Mouse (Mus musculus) megakaryocyte, adult 5-6 weeks (primary cell): ENCODE results near the gene Ppp1r13b. TPM values are rescaled to one million over a fixed set of nuclear protein-coding genes. Genes with fewer than 3 reads are reported as not detected.

Experiments used
- ATAC-seq: 2 replicates; pipeline ENCODE4 v1.8.0; 2016; ENCODE audit warnings: mild to moderate bottlenecking, inconsistent platforms; ENCODE audit not compliant: poor library complexity, severe bottlenecking
- total RNA-seq, 2 experiments: library from RNA; stranded (forward) in 1 of 2; stranded (reverse) in 1 of 2; fragments of 153-499, 151-499 nt in 1 of 2; fragments of 221-1000, 200-1000 nt in 1 of 2; gene quantifications; 2 replicates each; pipeline versions ENCODE4 v1.2.3 to v1.2.4; 2015 to 2017

The Ppp1r13b gene
- total RNA-seq, 2 experiments from 2014 or later = 2.8 to 6.9 TPM

DNA sequence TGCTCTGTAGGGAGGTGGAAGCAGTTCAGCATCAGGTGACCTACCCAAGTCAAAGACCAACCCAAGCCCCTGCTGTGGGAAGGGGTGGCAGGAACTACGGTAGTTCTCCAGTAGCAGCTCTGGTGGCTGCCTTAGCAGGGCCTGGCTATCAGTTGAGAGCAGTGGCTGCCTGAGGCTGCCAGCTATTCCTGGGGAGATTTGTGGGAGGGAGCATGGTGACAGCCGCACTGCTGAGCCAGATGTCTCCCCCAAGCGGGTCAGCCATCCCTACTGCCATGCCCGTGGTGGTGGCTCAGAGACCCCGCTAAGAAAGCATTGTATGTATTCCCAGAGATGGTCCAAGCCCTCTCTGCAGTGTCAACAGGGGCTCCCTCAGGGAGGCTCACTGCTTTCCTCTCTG is 75.3 kb downstream of the Ppp1r13b start:
- no peak for ATAC-seq

DNA sequence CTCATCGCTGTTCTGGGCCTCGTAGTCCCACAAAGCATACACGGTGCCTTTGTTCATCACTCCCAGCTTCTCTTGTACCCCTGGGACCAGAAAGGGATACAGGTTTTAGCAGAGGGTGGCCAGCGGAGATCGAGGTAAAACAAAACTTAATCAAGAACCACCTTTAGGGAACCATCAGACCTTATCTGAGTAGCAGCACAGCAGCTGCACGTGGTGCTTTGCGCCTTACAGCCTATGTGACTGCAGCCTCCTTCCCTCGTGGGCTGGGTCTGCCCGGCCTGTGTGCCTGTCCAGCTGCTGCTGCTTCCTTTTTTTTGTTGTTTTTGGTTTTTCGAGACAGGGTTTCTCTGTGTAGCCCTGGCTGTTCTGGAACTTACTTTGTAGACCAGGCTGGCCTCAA is 77.5 kb downstream of the Ppp1r13b start:
- ATAC-seq = no peak; the same call in 1 of the 2 replicates

DNA sequence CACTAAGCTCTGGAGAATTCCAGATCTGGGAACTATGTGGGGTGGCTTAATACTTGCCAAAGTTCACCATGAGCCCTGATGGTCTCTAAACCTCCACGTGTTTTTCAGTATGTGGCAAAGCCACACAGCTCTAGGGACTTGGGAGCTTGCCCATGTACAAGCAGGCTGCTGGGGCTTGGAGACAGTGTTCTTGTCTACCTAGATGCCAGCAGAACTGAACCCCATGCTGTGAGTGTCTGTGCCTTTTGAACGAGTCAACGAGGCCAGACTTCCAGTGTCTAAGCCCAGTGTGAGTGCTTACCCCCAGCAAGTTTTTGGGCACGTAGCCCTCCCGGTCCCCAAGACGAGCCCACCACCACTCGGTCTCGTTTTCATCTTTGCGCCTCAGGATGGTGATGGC is 78.0 kb downstream of the Ppp1r13b start:
- no peak for ATAC-seq

DNA sequence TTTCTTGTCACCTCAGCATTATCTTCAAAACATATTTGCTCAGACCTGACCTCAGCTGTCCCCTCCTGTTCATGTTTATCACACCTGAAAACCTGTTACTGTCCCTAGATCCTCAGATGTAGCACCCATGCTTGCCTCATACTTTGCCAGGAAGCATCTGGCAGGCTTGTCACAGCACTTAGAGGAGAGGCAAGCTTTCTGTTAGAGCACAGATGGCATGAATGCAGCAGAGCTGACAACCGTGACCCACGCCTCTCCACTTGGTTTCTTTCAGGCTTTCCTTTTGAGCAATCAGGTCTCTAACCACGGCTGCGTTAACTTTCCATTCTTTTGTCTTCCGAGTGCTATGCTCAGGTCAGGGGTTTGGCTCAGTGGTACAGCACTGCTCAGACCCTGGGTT is 78.5 kb downstream of the Ppp1r13b start:
- no peak for ATAC-seq

DNA sequence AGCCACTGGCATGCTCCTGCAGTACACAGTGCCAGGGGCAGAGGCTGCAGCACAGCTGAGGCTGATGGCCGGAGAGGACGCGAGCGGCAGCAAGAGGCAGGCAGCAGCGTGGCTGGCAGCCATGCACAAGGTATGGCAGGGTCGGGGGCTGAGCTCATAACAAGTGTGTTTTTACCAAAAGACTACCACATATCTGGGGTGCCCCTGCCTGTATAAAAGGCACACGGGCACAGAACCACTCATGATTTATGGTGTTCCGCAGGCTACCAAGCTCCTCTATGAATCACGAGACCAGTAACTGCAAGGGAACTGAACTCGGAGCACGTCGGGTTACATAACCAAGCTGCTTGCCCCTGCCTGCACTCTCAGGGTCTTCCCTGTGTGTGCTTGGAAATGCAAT is 80.4 kb downstream of the Ppp1r13b start:
- ATAC-seq = no peak

DNA sequence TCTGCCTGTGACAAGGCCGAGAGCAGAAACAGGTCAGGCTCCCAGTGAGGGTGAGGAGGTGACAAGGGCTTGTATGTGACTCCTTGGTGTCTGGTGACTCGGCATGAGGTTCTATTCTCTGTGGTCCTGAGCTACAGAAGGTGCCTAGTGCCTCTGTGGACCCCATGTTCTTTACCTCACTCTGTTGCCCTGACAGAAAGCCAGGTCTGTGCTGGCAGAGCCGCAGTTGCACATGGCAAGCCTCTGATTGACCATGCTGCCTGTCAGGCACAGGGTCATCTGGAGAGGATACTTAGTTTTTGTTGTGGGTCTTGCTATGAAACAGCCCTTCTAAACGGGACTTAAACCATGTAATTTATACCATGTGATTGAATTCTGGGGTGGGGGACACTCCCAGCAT is 86.0 kb downstream of the Ppp1r13b start:
- no peak for ATAC-seq

DNA sequence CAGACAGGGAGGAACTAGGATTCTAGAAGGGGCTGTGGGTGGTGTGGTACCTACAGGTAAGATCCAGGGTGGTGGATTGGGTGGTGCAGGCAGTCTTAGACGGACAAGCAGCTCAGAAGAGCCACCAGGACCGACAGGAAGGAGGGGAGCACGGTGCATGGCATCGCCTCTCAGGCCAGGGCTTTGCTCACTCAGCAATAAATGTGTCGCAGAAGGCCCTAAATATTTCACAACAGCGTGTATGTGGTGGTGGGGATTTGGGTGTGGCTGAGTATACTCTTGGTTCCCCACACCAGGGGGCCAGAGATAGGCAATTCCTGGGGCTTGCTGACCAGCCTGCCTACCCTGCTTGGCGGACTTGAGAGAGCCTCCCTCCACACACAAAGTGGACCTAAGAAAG is 87.2 kb downstream of the Ppp1r13b start:
- peak; percentile 72 for ATAC-seq

DNA sequence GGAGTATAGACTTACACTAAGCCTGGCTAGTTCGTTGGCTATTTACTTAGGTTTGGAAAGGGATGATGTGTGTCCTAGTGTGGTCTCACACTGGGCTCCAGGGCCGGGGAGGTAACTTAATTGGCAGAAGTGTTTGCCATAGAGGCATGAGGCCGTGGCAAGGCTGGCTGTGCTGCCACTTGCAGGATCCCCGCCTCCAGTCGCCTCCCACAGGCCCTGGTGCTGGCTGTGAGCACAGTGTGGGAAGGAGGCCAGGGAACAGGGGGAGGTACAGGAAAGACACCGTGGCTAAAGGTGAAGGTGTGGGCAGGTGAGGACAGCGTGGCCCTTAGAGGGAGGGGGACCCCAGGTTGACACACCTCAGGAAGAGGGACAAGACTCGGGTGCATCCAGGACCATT is 88.0 kb downstream of the Ppp1r13b start:
- ATAC-seq = no peak

DNA sequence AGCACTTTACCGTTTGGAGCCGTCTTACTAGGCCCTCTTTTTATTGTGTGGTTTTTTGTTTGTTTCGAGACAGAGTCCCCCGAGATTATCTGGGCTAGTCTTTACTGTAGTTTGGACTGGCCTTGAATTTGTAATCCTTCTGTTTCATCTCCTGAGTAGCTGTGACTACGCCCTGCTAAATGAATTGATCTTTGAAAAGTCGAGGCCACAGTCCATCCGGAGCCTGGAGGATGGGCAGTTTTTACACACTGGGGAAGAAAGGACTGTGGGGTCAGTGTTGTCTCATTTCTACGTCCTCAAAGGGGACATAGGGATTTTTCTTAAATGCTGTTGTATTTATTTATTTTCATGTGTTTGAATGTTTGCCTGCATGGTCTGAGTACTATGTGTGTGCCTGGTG is 89.9 kb downstream of the Ppp1r13b start:
- ATAC-seq = no peak

DNA sequence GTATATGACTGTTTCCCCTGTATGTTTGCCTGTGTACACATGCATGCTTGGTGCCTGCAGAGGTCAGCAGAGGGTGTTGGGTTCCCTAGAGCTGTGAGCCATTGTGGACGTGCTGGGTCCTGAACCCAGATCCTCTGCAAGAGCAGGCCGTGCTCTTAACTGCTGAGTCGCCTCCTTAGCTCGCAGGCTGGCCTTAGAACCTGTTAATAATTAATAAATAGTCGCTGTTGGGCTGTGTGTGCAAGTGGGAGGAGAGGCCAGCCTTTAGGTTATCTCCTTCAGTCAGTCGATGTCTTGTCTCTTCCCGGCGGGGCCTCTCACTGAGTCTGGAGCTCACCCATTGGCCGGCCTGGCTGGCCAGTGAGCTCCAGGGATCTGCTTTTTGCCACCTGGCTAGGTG is 90.9 kb downstream of the Ppp1r13b start:
- ATAC-seq = no peak

DNA sequence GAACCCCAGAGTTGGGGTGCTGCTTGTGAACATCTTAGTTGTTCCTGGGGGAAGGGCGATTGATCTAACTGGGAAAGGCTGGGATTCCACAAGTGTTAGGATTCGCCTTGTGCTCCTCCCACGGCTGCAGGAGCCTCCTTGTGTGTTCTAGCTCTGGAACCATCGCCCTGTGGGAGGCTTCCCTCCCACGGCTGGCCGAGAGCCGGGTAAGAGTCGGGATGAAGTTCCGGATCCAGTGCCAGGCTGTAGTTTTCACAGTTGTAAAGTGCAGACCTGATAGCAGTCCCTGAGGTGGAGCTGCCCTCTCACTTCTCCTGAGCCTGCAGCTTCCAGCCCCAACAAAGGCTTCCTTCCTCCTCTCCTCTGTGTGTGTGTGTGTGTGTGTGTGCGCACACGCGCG is 91.4 kb downstream of the Ppp1r13b start:
- no peak for ATAC-seq

DNA sequence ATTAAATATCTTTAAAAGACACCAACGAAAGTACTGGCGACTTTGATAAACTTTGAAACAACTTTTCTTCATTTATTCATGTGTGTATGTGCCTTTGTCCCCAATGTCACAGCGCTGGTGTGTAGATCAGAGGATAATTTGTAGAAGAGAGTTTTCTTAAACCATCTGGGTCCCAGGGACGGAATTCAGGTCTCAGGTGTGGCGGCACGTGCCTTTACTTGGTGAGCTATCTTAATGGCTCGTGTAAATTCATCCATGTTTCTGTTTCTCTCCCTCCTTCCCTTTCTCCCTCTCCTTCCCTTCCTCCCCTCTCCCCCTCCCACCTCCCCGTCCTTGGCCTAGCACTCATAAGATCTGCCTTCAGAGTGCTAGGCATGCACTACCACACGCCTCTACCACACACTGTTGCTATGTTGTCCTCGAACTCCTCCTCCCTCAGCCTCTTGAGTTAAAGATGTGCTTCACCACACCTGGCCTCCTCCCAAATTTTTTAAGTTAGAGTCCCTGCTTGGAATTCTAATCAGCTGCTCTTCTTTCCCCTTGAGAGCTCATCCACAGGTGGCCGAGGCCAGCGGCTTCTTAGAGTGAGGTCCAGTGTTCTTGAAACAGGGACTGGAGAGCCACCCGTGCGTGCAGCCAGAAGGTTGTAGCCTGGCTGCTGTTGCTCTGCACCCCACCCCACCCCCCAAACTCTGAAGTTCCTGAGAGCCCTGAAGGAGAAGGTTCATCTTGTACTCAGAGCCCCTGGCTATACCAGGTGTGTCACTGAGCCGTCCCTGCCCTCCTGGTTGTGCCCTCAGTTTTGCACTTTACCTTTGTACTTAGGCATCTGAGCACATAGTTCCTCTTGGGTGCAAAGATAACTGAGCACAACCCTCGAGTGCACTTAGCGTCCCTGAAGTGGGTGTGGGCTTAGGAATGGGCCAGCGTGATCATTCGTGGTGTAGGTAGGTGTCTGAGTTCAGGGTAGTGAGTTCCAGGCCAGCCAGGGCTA is 92.8 kb downstream of the Ppp1r13b start:
- ATAC-seq = no peak

DNA sequence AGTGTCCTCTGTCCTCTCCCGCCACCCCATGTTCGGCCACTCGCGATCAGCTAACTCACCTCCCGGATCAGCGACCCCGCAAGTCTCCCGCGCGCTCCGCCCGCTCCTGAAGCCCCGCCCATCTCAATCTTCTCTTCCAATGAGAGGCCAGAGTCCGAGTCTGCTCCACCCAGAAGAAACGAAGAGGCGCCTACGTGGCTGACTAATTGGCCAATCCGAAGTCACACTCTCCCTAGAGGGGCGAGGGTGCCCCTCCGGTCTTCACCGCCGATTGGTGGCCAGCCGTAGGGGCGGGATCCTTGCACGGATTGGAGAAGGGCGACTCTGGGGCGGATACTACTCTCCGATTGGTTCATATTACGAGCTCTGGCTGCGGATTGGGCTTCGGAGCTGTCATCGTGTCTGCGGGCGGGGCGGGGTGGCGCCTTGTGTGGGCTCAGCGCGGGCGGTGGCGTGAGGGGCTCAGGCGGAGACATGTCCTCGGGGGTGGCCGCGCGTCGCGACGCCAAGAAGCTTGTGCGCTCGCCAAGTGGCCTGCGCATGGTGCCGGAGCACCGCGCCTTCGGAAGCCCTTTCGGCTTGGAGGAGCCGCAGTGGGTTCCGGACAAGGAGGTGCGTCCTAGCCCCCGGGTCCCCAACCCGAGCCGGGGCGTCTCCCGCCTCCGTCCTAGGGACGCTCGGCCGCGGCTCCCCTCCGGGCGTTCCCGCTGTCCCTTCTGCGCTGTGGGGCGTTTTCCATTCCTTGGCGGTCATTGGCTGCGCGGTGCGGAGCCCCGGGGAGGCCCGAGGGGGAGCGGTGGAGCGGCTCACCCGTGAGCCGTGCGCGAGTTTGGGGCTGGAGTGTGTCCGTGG is 93.9 kb downstream of the Ppp1r13b start, which contains the start of the genes Xrcc3 and Zfyve21:
Gene Xrcc3, minus strand, starts transcription at position 108 of the 852 bp plus-strand sequence.
Gene Zfyve21, plus strand, starts transcription at position 405 of the 852 bp plus-strand sequence.
- ATAC-seq = peak; percentile 84

DNA sequence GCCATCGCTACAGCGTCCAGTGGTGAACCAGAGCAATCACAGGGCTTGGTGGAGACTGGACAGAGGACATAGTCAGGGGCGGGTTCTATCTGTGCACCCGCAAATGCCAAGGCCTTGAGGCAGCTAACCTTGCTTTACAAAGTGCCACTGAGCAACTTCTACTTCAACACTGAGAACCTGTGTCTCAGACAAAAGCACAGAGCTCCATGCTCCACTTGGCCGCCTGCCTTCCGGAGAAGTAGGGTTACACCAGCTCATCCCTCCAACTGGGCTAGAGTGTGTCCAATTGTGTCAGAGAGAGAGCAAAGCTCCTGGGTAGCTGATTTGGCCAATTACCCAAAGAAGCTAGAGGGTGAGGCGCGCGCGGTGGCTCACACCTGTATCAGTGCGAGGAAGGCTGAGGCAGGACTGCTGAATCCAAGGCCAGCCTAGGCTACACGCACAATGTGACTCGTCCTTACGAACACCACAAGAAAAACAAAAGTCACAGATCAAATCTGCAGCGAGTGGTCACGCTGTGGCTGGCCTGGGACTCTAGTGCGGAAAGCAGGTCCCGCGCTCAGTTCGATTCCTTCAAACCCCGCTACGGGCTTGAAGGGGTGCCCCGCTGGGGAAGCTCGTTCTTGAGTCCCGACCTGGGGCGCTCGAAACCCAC is 94.7 kb downstream of the Ppp1r13b start:
- peak; percentile 7 for ATAC-seq

DNA sequence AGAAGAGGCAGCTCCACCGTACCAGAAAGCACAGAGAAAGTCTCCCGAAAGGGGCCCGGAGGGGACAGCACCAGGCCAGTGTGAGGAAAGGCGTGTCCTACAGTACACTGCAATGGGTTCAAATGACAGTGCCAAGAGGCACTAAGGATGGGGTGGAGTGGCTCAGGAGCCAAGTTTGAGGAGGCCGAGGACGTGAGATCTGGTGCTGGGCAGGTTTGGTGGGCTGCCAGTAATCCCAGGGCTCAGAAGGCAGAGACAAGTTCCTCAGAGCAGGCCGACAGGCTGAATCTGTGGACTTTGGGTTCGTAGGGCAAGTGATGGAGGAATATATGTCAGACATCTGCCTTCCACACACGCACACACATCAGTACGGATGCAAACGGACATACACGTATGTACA is 95.3 kb downstream of the Ppp1r13b start:
- no peak for ATAC-seq

DNA sequence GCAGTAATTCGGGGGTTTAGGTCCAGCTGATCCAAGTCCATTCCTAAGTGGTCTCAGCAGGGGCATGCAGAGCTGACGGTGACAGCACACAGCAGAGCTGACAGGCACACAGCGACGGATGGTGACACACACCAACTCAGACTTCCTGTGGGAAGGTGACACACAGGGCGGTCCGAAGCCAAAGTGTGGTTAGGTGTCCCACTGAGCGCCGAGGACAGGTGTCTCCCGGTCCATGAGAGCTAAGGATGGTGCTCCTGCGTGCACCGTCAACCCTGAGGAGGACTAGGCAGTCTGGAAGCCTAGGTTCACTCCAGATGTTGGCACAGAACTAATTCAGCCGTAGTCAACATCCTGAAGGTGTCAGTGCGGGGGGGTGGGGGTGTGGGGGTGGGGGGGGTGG is 95.8 kb downstream of the Ppp1r13b start:
- ATAC-seq = no peak

DNA sequence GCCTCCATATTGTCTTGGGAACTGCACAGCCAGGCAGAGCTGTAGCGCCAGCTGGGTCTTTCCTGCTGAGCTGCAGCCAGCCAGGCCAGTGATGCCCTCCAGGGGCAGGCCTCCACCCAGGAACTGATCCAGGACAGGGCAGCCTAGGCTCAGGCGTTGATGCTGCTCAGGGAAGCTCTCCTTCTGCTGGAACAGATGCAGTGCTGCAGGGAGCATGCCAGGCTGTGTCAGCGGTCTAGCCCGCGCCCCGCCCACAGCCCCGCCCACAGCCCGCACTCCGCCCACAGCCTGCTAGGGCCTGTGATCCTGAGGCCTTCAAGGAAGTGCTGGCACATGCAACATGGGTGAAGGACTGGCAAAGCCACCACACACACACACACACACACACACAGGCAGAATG is 98.1 kb downstream of the Ppp1r13b start:
- peak; percentile 51 for ATAC-seq

DNA sequence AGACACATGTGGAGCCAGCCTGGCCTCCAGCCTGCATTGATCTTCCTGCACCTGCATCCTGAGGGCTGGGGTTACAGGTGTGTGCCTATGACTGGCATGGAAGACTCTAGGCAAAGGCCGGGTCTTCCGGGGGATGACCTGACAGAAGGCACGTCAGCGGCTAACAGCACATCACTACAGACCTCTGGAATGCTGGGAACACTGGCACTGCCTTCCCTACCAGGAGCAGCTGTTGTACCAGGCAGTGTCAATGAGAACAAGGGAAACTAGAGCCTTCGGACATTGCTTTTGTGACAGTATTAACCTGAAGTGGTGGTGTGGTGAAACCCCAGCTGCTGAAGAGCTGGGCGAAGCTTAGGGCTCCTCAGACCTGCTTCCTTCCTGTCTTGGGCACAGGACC is 99.1 kb downstream of the Ppp1r13b start:
- ATAC-seq = no peak

DNA sequence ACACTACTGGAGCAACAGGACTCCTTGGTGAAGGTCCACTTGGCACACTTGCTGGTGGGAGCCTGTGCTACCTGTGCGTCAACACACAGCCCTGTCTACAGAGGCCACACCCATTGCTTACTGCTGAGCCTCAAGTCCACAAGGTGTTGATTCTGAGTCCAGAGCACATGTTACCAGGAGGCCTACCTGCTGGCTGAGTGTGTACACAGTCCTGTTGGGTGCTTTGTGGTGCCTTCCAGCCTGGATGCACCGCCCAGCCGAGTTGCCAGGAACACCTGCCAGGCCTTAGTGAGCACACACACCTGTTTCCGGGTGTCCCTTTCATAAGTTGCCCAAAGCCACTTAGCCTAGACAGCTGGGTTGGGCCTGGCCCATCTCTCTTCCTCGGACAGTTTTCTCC is 104.4 kb downstream of the Ppp1r13b start:
- ATAC-seq = no peak

DNA sequence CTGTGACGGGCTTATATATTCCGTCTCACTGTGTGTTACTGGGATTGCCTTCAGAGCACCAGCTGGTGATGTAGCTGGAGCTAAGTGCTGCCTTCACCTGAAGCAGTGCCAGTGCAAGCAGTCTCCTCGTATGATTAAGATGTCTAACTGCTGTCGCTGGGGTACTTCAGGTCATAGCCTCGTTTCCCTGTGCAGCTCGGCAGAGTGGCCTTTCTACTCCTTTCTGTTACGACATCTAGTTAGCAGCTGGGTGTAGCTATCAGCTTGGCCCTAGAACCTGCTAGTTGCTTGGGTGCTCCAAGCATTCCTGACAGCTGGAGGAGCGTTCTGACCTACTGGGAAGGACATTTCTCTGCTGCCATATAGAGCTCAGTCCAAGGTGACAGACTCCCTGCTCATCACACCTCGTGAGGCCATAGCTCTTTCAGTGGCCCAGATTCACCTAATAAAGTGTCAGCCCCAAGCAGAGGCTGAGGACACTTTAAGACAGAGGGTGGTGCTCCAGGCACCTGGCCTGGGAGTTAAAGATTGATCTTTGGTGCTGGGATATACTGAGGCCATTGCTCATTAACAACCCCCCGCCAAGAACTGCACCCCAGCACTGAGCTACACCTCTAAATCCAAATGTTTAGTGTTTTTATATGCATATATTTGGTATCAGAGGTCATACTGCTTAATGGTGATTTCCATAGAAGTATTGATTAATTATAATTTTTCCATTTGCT is 107.3 kb downstream of the Ppp1r13b start:
- no peak for ATAC-seq
